Mouse (Mus musculus): ENCODE measurements around the gene Ldb2.

- TF ChIP-seq CTCF (conservative IDR thresholded peaks at IDR 0.05; ENCODE audit: low read length) (no peak), NANOG (IDR thresholded peaks at IDR 0.05; ENCODE audit: borderline replicate concordance, low read length) (no peak), POU5F1 (IDR thresholded peaks at IDR 0.05; ENCODE audit: borderline replicate concordance, low read length) (no peak)
Measured at GRCm38 (mm10) chr5:44505221-44505620, 294.3 kb downstream of the Ldb2 start.
